Mouse (Mus musculus) G1E (cell line): ENCODE data around the gene Bend4.

Experiments
- CTCF ChIP-seq: IDR thresholded peaks from 2 replicates; pipeline ENCODE4 v1.5.1; 2012; ENCODE audit warnings: low read depth, low read length, inconsistent platforms, mixed read lengths
- GATA2 ChIP-seq: IDR thresholded peaks from 2 replicates; pipeline ENCODE4 v1.6.1; 2012; ENCODE audit warnings: low read depth, low read length, inconsistent platforms, borderline replicate concordance
- TAL1 ChIP-seq: conservative IDR thresholded peaks from 2 replicates; pipeline ENCODE4 v1.6.1; 2012; ENCODE audit warnings: low read depth, low read length, inconsistent platforms, mixed read lengths

- TF ChIP-seq CTCF (no peak), GATA2 (no peak), TAL1 (no peak)
Measured at GRCm38 (mm10) chr5:67400608-67401480, 27.3 kb downstream of the Bend4 start.
